Mouse (Mus musculus): ENCODE data around the gene Zdhhc14.

DNA sequence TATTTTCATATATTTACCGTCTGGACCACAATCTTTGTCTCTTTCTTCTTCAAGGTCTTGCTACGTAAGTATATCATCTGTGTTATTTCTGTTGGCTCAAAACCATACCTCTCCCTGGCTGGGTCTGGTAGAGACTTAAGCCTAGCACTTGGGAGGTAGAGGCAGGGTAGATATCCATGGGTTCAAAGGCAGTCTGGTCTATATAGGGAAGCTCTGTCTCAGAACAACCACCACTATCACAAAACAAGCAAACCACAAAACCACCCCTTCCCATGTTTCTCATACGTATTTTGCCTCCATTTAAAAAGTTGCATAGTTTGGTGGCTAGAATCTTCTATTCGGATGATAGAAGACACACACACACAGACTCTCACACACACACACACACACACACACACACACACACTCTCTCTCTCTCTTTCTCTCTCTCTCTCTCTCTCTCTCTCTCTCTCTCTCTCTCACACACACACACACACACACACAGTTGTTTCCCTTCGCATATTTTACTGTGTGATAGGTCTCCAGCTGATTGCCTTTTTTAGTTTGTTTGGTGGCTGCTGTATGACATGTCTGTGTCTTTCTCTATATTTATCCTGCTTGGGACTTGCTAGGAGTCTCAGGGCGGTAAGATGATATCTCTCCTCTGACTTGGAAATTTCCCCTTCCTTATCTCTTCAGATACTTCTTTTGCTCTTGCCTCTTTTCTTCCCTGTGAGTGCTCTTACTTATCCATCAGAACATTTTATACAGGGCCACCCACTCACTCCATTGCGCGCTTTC lies 11.8 kb downstream of the Zdhhc14 start:
- no peak for TF ChIP-seq CTCF (IDR thresholded peaks at IDR 0.05; ENCODE audit: low read depth)
- no peak for TF ChIP-seq EP300 (optimal IDR thresholded peaks at IDR 0.05)
